Mouse (Mus musculus): ENCODE results near the gene Cc2d1a.
A peak's percentile ranks its signal among the peaks of the same experiment; 100 is the strongest.

Gene Cc2d1a

GRCm38 (mm10) chr8:84147769-84148530 is at the start of gene Cc2d1a, which contains the start of gene 4930432K21Rik:
TSS of gene Cc2d1a (minus strand) at chr8:84147936.
TSS of gene 4930432K21Rik (plus strand) at chr8:84148025.
- DNase-seq, result peak; percentile 98

- no peak for DNase-seq
Measured at GRCm38 (mm10) chr8:84197141-84197921, 49.6 kb upstream of the Cc2d1a start.

- no peak for DNase-seq
Measured at GRCm38 (mm10) chr8:84194224-84194743, 46.5 kb upstream of the Cc2d1a start.

GRCm38 (mm10) chr8:84193566-84193965 is 45.8 kb upstream of the Cc2d1a start:
- no peak for DNase-seq

- DNase-seq, result no peak
Measured at GRCm38 (mm10) chr8:84193161-84193560, 45.4 kb upstream of the Cc2d1a start.

- no peak for DNase-seq
Measured at GRCm38 (mm10) chr8:84192555-84192954, 44.8 kb upstream of the Cc2d1a start.

GRCm38 (mm10) chr8:84192023-84192422 is 44.3 kb upstream of the Cc2d1a start:
- DNase-seq, result no peak

GRCm38 (mm10) chr8:84190191-84190867 is 42.6 kb upstream of the Cc2d1a start:
- no peak for DNase-seq

- DNase-seq, result no peak
Measured at GRCm38 (mm10) chr8:84189603-84190002, 41.9 kb upstream of the Cc2d1a start.

GRCm38 (mm10) chr8:84188671-84189070 is 40.9 kb upstream of the Cc2d1a start:
- no peak for DNase-seq

GRCm38 (mm10) chr8:84187065-84187755 is 39.5 kb upstream of the Cc2d1a start:
- DNase-seq, result peak; percentile 60

- DNase-seq, result peak; percentile 77
Measured at GRCm38 (mm10) chr8:84186547-84186946, 38.8 kb upstream of the Cc2d1a start.

GRCm38 (mm10) chr8:84185117-84185516 is 37.4 kb upstream of the Cc2d1a start, which contains the start of gene Nanos3:
TSS of gene Nanos3 (minus strand) at chr8:84185217.
- no peak for DNase-seq

- DNase-seq, result no peak
Measured at GRCm38 (mm10) chr8:84184085-84185043, 36.6 kb upstream of the Cc2d1a start.

GRCm38 (mm10) chr8:84183261-84184084 is 35.7 kb upstream of the Cc2d1a start:
- DNase-seq, result no peak

GRCm38 (mm10) chr8:84182833-84183232 is 35.1 kb upstream of the Cc2d1a start:
- DNase-seq, result no peak

- DNase-seq, result no peak
Measured at GRCm38 (mm10) chr8:84180530-84181190, 32.9 kb upstream of the Cc2d1a start.

- DNase-seq, result no peak
Measured at GRCm38 (mm10) chr8:84179946-84180345, 32.2 kb upstream of the Cc2d1a start.

- DNase-seq, result no peak
Measured at GRCm38 (mm10) chr8:84178592-84178991, 30.9 kb upstream of the Cc2d1a start.

GRCm38 (mm10) chr8:84177405-84177804 is 29.7 kb upstream of the Cc2d1a start:
- no peak for DNase-seq

Data from cerebellum, adult 11-12 months (tissue).